Comparison of ENCODE assay signal across 10 mouse cellular contexts in genomic region chr5:125110722-125111121, GRCm38 (mm10).
DNase-seq lines count a peak whose midpoint lies in the region; ATAC-seq and TF ChIP-seq lines count a peak whose summit lies in the region.
"Had no signal": no experiment of that assay in that cellular context is flagged by ENCODE, and none has a peak within 500 bp of the region (broad histone marks: within the 10 kb centered on the region; RNA-seq: fewer than 3 reads in every experiment).

No protein-coding gene starts in this region.

- TF ChIP-seq EP300 in heart, adult 2 months (IDR thresholded peaks at IDR 0.05; ENCODE audit: insufficient read depth, low read depth, low read length) = no peak

- peaks cover 69% of the 10 kb centered on the region for H3K4me1 ChIP-seq in kidney, embryonic 15.5 days
- H3K4me1 ChIP-seq in forebrain, embryonic 10.5 days = peaks cover 50% of the 10 kb centered on the region
- peaks cover 35% of the 10 kb centered on the region for H3K4me1 ChIP-seq in limb, embryonic 11.5 days (ENCODE audit: control insufficient read depth, insufficient read depth, low read length)
- peaks cover 49% of the 10 kb centered on the region for H3K4me1 ChIP-seq in neural tube, embryonic 13.5 days (replicated peaks)
- peaks cover 21% of the 10 kb centered on the region for H3K4me1 ChIP-seq in heart, adult 2 months (ENCODE audit: control insufficient read depth, insufficient read depth, low read length)

- H3K79me2 ChIP-seq in heart, adult 2 months (replicated peaks; ENCODE audit: control insufficient read depth, insufficient read depth, low read length) = no peaks in the 10 kb centered on the region

- no peak for DNase-seq in kidney, postnatal 36 days
- peak; percentile 49 for DNase-seq in forebrain, embryonic 10.5 days (ENCODE audit: extremely low spot score, low spot score)
- peak; percentile 66 for DNase-seq in limb, embryonic 11.5 days (ENCODE audit: low spot score)
- DNase-seq in heart, adult 2 months = no peak
- DNase-seq in ovary, postnatal 10 days (ENCODE audit: low spot score) = no peak
- DNase-seq in layer of hippocampus, adult 8-10 months (ENCODE audit: low spot score in 2 of 2) = no peak
- DNase-seq: thymus, adult 2 months had no signal

- no peak overlapping the region for H3K9ac ChIP-seq in kidney, embryonic 15.5 days
- H3K9ac ChIP-seq in limb, embryonic 11.5 days (ENCODE audit: low read length) = no peak overlapping the region
- peak overlapping the region; percentile 51 for H3K9ac ChIP-seq in neural tube, embryonic 13.5 days
- H3K9ac ChIP-seq in heart, adult 2 months (ENCODE audit: low read depth, low read length) = no peak overlapping the region
- H3K9ac ChIP-seq: liver, embryonic 14.5 days had no signal

- WGBS in kidney, embryonic 15.5 days = 24% methylated on average over 3 of the region's 3 CpGs
- 71% methylated on average over 3 of the region's 3 CpGs for WGBS in forebrain, embryonic 10.5 days
- WGBS in limb, embryonic 11.5 days = 57% methylated on average over 3 of the region's 3 CpGs
- 16% methylated on average over 3 of the region's 3 CpGs for whole genome bisulfite sequencing in neural tube, embryonic 13.5 days
- WGBS in heart, adult 2 months = 87% methylated on average over 3 of the region's 3 CpGs

- peaks cover 4% of the 10 kb centered on the region; the same call in 1 of the 2 replicates for H3K9me3 ChIP-seq in kidney, embryonic 15.5 days (replicated peaks)
- H3K9me3 ChIP-seq in forebrain, embryonic 10.5 days = peaks cover 5% of the 10 kb centered on the region; the same call in 1 of the 2 replicates
- no peaks in the 10 kb centered on the region for H3K9me3 ChIP-seq in limb, embryonic 11.5 days (ENCODE audit: control insufficient read depth, low read length)
- no peaks in the 10 kb centered on the region for H3K9me3 ChIP-seq in neural tube, embryonic 13.5 days

- no peak overlapping the region for H3K4me2 ChIP-seq in kidney, embryonic 15.5 days
- no peak overlapping the region for H3K4me2 ChIP-seq in limb, embryonic 11.5 days (ENCODE audit: low read depth, severe bottlenecking)
- H3K4me2 ChIP-seq in neural tube, embryonic 13.5 days = no peak overlapping the region

- peak overlapping the region; percentile 82 for H3K27ac ChIP-seq in kidney, embryonic 15.5 days
- peak overlapping the region; percentile 78 for H3K27ac ChIP-seq in forebrain, embryonic 10.5 days
- H3K27ac ChIP-seq in limb, embryonic 11.5 days (replicated peaks; ENCODE audit: low read depth, low read length) = peak overlapping the region; percentile 55; the same call in 1 of the 2 replicates
- peak overlapping the region; percentile 84 for H3K27ac ChIP-seq in neural tube, embryonic 13.5 days (replicated peaks)
- H3K27ac ChIP-seq in heart, adult 2 months = no peak overlapping the region
- H3K27ac ChIP-seq: liver, embryonic 14.5 days had no signal

- H3K36me3 ChIP-seq in kidney, embryonic 15.5 days = peaks cover 80% of the 10 kb centered on the region
- H3K36me3 ChIP-seq in forebrain, embryonic 10.5 days (replicated peaks) = peaks cover 97% of the 10 kb centered on the region
- H3K36me3 ChIP-seq in limb, embryonic 11.5 days (ENCODE audit: control insufficient read depth, insufficient read depth, low read length) = peaks cover 33% of the 10 kb centered on the region
- peaks cover 54% of the 10 kb centered on the region for H3K36me3 ChIP-seq in neural tube, embryonic 13.5 days
- no peaks in the 10 kb centered on the region for H3K36me3 ChIP-seq in heart, adult 2 months (ENCODE audit: control insufficient read depth, insufficient read depth, low read length)

- TF ChIP-seq POLR2A in heart, adult 2 months (IDR thresholded peaks at IDR 0.05; ENCODE audit: insufficient read depth, low read depth, low read length) = no peak

- no peaks in the 10 kb centered on the region for H3K27me3 ChIP-seq in kidney, embryonic 15.5 days
- no peaks in the 10 kb centered on the region for H3K27me3 ChIP-seq in forebrain, embryonic 10.5 days (ENCODE audit: poor library complexity, severe bottlenecking)
- H3K27me3 ChIP-seq in limb, embryonic 11.5 days (ENCODE audit: control insufficient read depth, insufficient read depth, low read length) = no peaks in the 10 kb centered on the region
- H3K27me3 ChIP-seq in neural tube, embryonic 13.5 days = no peaks in the 10 kb centered on the region
- no peaks in the 10 kb centered on the region for H3K27me3 ChIP-seq in heart, adult 2 months (ENCODE audit: control insufficient read depth, insufficient read depth, low read length)

- peak; percentile 89 for ATAC-seq in kidney, embryonic 15.5 days (replicated peaks; ENCODE audit: low FRiP score)
- no peak for ATAC-seq in limb, embryonic 11.5 days (ENCODE audit: insufficient number of reproducible peaks, low FRiP score, low TSS enrichment, low read depth)
- ATAC-seq in neural tube, embryonic 13.5 days (ENCODE audit: low read depth) = peak; percentile 51

- intact Hi-C loops in heart, adult 2 months (cut with DNase I) = no loop called here

- TF ChIP-seq CTCF in heart, adult 2 months (IDR thresholded peaks at IDR 0.05) = no peak

- H3K4me3 ChIP-seq in kidney, embryonic 15.5 days (replicated peaks) = no peak overlapping the region
- no peak overlapping the region for H3K4me3 ChIP-seq in forebrain, embryonic 10.5 days
- no peak overlapping the region for H3K4me3 ChIP-seq in limb, embryonic 11.5 days (ENCODE audit: low read depth, low read length)
- H3K4me3 ChIP-seq in neural tube, embryonic 13.5 days = no peak overlapping the region
- no peak overlapping the region for H3K4me3 ChIP-seq in heart, adult 2 months

Comparison
In these comparisons a context has a peak if more than half of its experiments do, and no peak if none do; other contexts are left out.
1. DNase-seq: peak in forebrain, embryonic 10.5 days (single experiment) and limb, embryonic 11.5 days (single experiment); none in kidney, postnatal 36 days (0 of 2), heart, adult 2 months (0 of 2), ovary, postnatal 10 days (single experiment) and layer of hippocampus, adult 8-10 months (0 of 2).